Mouse (Mus musculus): ENCODE measurements around the gene Pnkd. TPM values are rescaled to one million over a fixed set of nuclear protein-coding genes. Genes with fewer than 3 reads are reported as not detected.
A peak's percentile ranks its signal among the peaks of the same experiment; 100 is the strongest.

Pnkd gene
- total and polyA plus RNA-seq, 3 experiments = 45.5 to 318 (median 154) TPM

GRCm38 (mm10) chr1:74385064-74385463 is 100.3 kb downstream of the Pnkd start:
- Histone ChIP-seq H3K9me3 (replicated peaks; ENCODE audit: low read length) (no peaks in the 10 kb centered on the region), H3K79me2 (replicated peaks; ENCODE audit: control insufficient read depth, extremely low read depth, insufficient read depth, poor library complexity, severe bottlenecking) (no peaks in the 10 kb centered on the region), H3K27ac (ENCODE audit: insufficient read depth, low read depth) (no peak overlapping the region), H3K9ac (ENCODE audit: insufficient read depth, low read depth) (no peak overlapping the region), H3K4me2 (ENCODE audit: insufficient read depth, low read depth, poor library complexity, severe bottlenecking) (no peak overlapping the region), H3K36me3 (replicated peaks in 1 of 2; ENCODE audit: control insufficient read depth in 1 of 2, insufficient read depth in 1 of 2, low read length in 1 of 2) (peaks cover 0 to 23% of the 10 kb centered on the region in 2 experiments), H3K27me3 (replicated peaks) (no peaks in the 10 kb centered on the region), H3K4me1 (ENCODE audit: control insufficient read depth in 1 of 2, insufficient read depth in 2 of 2) (peaks cover 38 to 82% of the 10 kb centered on the region in 2 experiments), H3K4me3 (replicated peaks in 1 of 3; ENCODE audit: low read depth in 2 of 3, low read length in 2 of 3, poor library complexity in 1 of 3) (peak overlapping the region in 1 of 3 experiments; percentile 17)
- no peak for DNase-seq (ENCODE audit: extremely low read depth)
- dilution Hi-C loops (cut with MboI; ENCODE audit: extremely low pct_ligation_motif_present, extremely low pct_unique_long_range_greater_than_20kb, low sequenced_read_pairs) (no loop called here), in situ Hi-C loops (cut with MboI; ENCODE audit: low pct_ligation_motif_present, low pct_unique_long_range_greater_than_20kb, low sequenced_read_pairs) (no loop called here)
- TF ChIP-seq E2F4 (IDR thresholded peaks at IDR 0.05; ENCODE audit: insufficient replicate concordance, low read depth, low read length) (no peak), IRF4 (IDR thresholded peaks at IDR 0.05; ENCODE audit: low read depth, low read length) (no peak), CTCF (conservative IDR thresholded peaks at IDR 0.05 in 1 of 2, IDR thresholded peaks at IDR 0.05 in 1 of 2; ENCODE audit: low read depth in 2 of 2, low read length in 2 of 2) (no peak), SIN3A (IDR thresholded peaks at IDR 0.05; ENCODE audit: low read length) (no peak), ZNF384 (IDR thresholded peaks at IDR 0.05; ENCODE audit: low read depth, low read length) (no peak), GABPA (IDR thresholded peaks at IDR 0.05; ENCODE audit: insufficient replicate concordance, low read depth, low read length) (no peak), MAFK (IDR thresholded peaks at IDR 0.05; ENCODE audit: insufficient replicate concordance, low read length) (no peak), EP300 (IDR thresholded peaks at IDR 0.05; ENCODE audit: low read length) (no peak), KAT2A (IDR thresholded peaks at IDR 0.05; ENCODE audit: insufficient replicate concordance, low read length) (no peak), USF1 (IDR thresholded peaks at IDR 0.05; ENCODE audit: low read depth, low read length) (no peak), USF2 (conservative IDR thresholded peaks at IDR 0.05; ENCODE audit: low read depth, low read length) (no peak)

- Histone ChIP-seq H3K79me2 (replicated peaks; ENCODE audit: control insufficient read depth, extremely low read depth, insufficient read depth, poor library complexity, severe bottlenecking) (no peaks in the 10 kb centered on the region), H3K4me1 (ENCODE audit: control insufficient read depth in 1 of 2, insufficient read depth in 2 of 2) (peaks cover 38 to 82% of the 10 kb centered on the region in 2 experiments), H3K9ac (ENCODE audit: insufficient read depth, low read depth) (no peak overlapping the region), H3K27ac (ENCODE audit: insufficient read depth, low read depth) (no peak overlapping the region), H3K4me2 (ENCODE audit: insufficient read depth, low read depth, poor library complexity, severe bottlenecking) (no peak overlapping the region), H3K9me3 (replicated peaks; ENCODE audit: low read length) (no peaks in the 10 kb centered on the region), H3K27me3 (replicated peaks) (no peaks in the 10 kb centered on the region), H3K36me3 (replicated peaks in 1 of 2; ENCODE audit: control insufficient read depth in 1 of 2, insufficient read depth in 1 of 2, low read length in 1 of 2) (peaks cover 0 to 23% of the 10 kb centered on the region in 2 experiments), H3K4me3 (replicated peaks in 1 of 3; ENCODE audit: low read depth in 2 of 3, low read length in 2 of 3, poor library complexity in 1 of 3) (no peak overlapping the region)
- dilution Hi-C loops (cut with MboI; ENCODE audit: extremely low pct_ligation_motif_present, extremely low pct_unique_long_range_greater_than_20kb, low sequenced_read_pairs) (no loop called here), in situ Hi-C loops (cut with MboI; ENCODE audit: low pct_ligation_motif_present, low pct_unique_long_range_greater_than_20kb, low sequenced_read_pairs) (no loop called here)
- no peak for TF ChIP-seq POLR2AphosphoS2 (IDR thresholded peaks at IDR 0.05; ENCODE audit: low read depth, low read length)
- TF ChIP-seq TBP (conservative IDR thresholded peaks at IDR 0.05; ENCODE audit: low read depth, low read length) = no peak
- no peak for TF ChIP-seq ZNF384 (IDR thresholded peaks at IDR 0.05; ENCODE audit: low read depth, low read length)
- no peak for DNase-seq (ENCODE audit: extremely low read depth)
These were observed 100.8 kb downstream of the Pnkd start for GRCm38 (mm10) chr1:74385531-74385930.

- Histone ChIP-seq H3K9me3 (replicated peaks; ENCODE audit: low read length) (no peaks in the 10 kb centered on the region), H3K9ac (ENCODE audit: insufficient read depth, low read depth) (peak overlapping the region; percentile 26; the same call in 1 of the 2 replicates), H3K4me2 (ENCODE audit: insufficient read depth, low read depth, poor library complexity, severe bottlenecking) (peak overlapping the region; percentile 6; the same call in 1 of the 2 replicates), H3K4me3 (replicated peaks in 1 of 3; ENCODE audit: low read depth in 2 of 3, low read length in 2 of 3, poor library complexity in 1 of 3) (peak overlapping the region in 2 of 3 experiments; percentile 55 to 57), H3K27me3 (replicated peaks) (no peaks in the 10 kb centered on the region), H3K79me2 (replicated peaks; ENCODE audit: control insufficient read depth, extremely low read depth, insufficient read depth, poor library complexity, severe bottlenecking) (no peaks in the 10 kb centered on the region), H3K36me3 (replicated peaks in 1 of 2; ENCODE audit: control insufficient read depth in 1 of 2, insufficient read depth in 1 of 2, low read length in 1 of 2) (peaks cover 0 to 23% of the 10 kb centered on the region in 2 experiments), H3K4me1 (ENCODE audit: control insufficient read depth in 1 of 2, insufficient read depth in 2 of 2) (peaks cover 31 to 79% of the 10 kb centered on the region in 2 experiments), H3K27ac (ENCODE audit: insufficient read depth, low read depth) (peak overlapping the region; percentile 87)
- DNase-seq (ENCODE audit: extremely low read depth) = no peak
- in situ Hi-C loops (cut with MboI; ENCODE audit: low pct_ligation_motif_present, low pct_unique_long_range_greater_than_20kb, low sequenced_read_pairs) (no loop called here), dilution Hi-C loops (cut with MboI; ENCODE audit: extremely low pct_ligation_motif_present, extremely low pct_unique_long_range_greater_than_20kb, low sequenced_read_pairs) (no loop called here)
- no peak for TF ChIP-seq TBP (conservative IDR thresholded peaks at IDR 0.05; ENCODE audit: low read depth, low read length)
- TF ChIP-seq MAX (IDR thresholded peaks at IDR 0.05; ENCODE audit: low read length) = 0 out of 2 replicates have a peak, but pooled peaks have one; percentile 5
- peak; percentile 95 for TF ChIP-seq EP300 (IDR thresholded peaks at IDR 0.05; ENCODE audit: low read length)
- TF ChIP-seq MAFK (IDR thresholded peaks at IDR 0.05; ENCODE audit: insufficient replicate concordance, low read length) = peak; percentile 39; the same call in 1 of the 2 replicates
- peak; percentile 71 for TF ChIP-seq ZNF384 (IDR thresholded peaks at IDR 0.05; ENCODE audit: low read depth, low read length)
- peak; percentile 59 for TF ChIP-seq JUN (IDR thresholded peaks at IDR 0.05; ENCODE audit: insufficient read depth, low read depth, low read length)
- TF ChIP-seq JUND (conservative IDR thresholded peaks at IDR 0.05; ENCODE audit: low read depth, low read length) = peak; percentile 62
- TF ChIP-seq UBTF (IDR thresholded peaks at IDR 0.05; ENCODE audit: low read depth, low read length) = no peak
- no peak for TF ChIP-seq CHD1 (IDR thresholded peaks at IDR 0.05; ENCODE audit: low read depth, low read length)
- TF ChIP-seq ETS1 (conservative IDR thresholded peaks at IDR 0.05; ENCODE audit: low read depth, low read length) = no peak
- no peak for TF ChIP-seq HCFC1 (IDR thresholded peaks at IDR 0.05; ENCODE audit: low read depth, low read length)
These were observed 101.6 kb downstream of the Pnkd start for GRCm38 (mm10) chr1:74386363-74386713.
